Mouse (Mus musculus) spleen, postnatal 36 days (tissue): ENCODE results near the gene Lrp1.

ENCODE experiments used
- DNase-seq, 2 experiments: peaks; one replicate each; pipeline ENCODE4 v3.0.0; 2022; ENCODE audit warnings: low spot score in 2 of 2, mixed read lengths in 1 of 2

The Lrp1 gene

DNA sequence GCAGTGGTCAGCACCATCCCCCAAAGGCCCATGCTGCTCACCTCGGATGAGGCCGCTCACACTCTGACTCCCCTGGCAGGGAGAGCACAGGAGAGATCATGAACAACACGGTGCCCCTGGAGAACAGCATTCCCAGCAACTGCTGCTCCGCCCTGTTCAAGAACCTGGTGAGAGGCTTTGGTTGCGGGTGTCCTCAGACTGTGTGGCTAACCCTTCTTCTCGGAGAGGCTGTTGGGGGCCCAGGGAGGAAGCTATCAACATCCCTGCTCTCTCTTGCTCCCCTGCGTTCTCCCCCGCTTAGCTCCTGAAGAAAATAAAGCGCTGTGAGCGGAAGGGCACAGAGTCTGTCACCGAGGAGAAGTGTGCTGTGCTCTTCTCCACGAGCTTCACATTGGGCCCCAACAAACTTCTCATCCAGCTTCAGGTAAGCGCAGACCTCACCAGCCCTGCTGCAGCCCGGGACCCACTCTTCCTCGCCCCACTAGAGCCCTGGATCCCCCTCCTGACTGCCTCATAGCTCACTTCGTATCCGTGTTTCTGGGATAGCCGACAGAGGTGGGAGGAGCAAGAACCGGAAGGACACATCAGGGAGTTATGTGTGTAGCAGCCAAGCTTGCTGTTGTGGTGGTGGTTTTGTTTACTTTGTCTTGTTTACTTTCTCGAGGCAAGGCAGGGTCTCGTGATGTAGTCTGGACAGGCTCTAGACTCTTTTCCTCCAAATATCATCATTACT lies 32.1 kb upstream of the Lrp1 start:
- DNase-seq, result no peak

DNA sequence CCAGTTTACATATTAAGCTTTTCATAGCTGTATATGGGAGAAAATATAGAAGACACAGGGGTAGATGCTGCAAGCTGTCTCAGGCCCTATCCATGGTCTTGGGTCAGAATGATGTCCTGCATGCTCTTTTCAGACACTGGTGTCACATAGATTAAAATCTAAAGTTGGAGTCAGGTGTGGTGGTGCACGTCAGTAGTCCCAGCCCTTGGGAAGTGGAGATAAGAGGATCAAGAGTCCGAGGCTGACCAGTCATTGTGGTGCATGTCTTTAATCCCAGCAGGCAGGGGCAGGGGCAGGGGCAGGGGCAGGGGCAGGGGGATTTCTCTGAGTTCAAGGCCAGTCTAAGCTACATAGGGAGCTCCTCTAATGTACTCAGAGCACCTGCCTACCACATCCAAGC lies 24.8 kb upstream of the Lrp1 start:
- no peak for DNase-seq

DNA sequence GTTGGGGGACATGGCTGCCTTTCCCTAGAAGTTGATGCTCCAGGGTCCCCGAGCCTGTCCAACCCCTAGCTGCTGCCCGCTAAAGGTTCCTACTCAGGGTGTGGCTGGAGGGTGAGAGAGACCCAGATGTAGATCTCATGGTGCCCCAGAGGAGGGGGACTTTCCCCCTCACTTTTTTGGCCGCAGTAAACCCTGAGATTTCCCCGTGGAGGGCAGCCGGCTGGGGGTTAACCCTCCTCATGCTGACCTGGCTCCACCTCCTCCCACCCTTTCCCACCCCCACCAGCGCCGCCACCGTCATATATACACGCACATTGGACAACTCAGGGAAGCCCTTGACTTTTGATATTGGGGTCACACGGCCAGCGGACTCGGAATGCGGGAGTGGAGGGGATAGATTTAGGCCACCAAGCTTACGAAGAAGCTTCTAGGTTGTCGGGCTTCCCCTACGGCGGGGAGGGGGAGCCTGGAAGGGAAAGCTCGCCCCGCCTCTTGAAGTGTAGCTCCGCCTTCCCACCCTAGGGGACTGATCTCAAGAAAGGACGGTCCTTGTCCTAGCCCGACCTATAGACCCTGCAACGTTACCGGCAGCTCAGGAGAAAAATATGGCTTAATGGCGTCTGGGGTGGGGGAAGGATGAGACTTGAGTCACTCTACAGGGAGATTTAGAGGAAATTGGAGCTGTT lies 22.7 kb upstream of the Lrp1 start:
- DNase-seq, result peak; percentile 83 to 87

DNA sequence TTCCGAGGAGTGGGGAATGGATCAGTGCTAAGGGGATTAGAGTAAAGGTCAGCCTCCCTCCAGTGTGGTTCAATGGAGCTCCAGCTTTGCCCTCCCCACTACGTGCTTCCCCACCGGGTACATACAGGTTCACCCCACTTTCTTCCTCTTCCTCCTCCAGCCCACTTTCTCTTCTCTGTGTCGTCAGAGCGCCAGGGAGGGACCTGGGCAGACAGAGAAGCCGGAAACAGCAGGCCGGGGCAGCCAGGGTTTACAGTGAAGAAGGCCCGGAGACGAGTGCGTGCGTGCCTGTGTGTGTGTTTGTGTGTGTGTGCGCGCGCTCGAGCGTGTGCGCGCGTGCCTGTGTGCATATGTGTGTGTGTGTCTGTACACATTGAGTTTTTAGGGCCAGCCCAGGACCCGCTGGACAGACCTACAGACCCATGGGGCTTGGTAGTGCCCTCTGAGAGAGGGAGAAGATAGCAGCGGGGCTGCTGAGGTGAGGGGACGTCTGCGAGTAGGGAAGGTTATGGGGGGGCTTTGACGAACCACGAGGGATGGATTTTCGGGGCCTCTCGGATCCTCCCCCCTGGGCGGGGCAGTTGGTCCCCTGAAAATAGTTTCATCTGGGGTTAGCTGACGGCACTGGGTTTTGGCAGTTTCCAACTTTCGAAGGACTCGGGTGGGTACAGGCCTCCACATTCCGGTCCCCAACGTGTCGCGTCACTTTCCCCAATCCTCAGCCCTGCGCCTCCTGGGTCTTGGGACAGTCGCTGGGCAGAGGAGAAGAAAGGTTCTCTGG lies 22.0 kb upstream of the Lrp1 start, which contains the start of gene Stat6:
Gene Stat6, plus strand, starts transcription at position 215 of the 781 bp plus-strand sequence.
- peak; percentile 93 for DNase-seq

DNA sequence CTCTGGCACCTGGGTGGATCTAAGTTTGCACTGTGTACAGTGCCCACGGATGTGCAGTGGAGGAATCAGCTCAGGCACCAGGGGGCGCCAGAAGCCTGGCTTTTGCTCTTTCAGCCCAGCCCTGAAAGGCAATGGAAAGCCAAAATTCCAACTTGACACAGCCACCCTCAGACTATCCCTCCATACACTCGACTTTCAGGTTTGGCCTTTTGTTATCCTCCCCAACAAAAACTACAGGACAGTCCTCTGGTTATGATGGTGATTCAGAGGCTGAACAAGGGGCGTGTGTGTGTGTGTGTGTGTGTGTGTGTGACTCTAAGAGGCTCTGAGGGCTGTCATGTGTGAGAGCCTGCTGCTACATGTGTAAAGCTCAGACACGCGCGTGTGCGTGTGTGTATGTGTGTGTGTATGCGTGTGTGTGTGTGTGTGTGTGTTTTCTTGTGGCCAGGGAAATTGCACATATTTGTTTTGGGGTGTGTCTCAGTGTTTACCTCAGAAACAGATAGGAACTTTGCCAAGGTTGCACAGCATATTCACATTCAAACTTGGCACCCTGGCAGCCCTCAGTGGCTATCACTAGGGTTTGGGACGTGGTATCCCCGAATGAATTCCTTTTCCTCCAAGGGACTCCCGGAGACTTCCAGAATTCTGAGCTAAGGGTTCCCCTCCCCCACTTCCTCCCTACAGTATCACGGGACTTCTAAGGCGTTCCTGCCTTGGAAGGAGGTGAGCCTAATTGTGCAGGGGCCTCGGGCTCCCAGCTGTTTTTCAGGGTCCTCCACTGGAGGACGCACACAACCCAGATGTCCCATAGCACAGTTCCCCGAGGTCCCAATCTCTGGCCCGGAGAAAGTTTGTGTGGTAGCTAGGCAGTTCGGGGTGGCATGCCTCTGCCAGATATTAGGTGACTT lies 21.2 kb upstream of the Lrp1 start:
- peak; percentile 80 to 85 for DNase-seq

DNA sequence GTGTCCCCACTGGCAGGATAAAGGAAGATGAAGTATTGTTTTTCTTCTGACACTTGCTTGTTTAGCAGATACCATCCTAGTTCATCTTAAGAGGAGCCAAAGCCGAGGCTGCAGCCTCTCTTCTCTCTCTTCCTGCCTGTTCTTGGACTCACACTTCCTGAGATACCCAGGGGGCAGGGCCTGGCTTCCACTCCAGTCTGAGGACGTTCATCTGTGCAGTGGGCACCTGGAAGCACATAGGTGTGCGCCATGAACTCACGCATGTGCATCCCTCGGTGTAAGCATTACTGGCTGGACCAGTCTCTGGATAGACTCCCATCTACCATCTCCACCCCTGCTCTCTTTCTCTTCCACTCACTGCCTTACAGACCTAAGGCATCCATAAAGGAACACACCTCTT lies 19.5 kb upstream of the Lrp1 start:
- DNase-seq, result no peak

DNA sequence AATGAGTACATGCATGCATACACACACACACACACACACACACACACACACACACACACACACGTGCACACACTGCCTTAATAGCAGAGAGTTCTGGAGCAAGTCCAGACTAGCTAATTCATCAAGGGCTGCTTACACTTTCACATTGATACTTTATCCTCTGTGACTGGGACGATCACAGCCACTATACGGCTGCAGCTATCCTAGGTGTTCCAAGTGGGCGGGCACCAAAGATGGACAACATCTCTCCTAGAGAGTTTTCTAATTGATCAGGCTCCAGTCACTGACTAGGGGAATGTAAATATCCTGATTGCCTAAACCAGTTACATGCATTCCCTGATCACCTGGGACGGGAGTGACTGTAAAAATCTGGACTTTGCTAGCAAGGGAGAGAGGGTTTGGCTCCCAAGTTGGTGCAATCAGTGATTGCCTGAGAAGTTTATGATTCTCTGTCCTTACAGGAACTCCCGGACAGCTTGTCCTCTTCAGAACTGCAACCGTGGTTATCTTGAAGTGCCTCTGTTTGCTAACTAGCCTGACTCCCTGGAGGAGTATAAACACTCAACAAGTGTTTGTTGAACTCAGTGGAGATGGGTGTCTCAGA lies 11.8 kb upstream of the Lrp1 start:
- no peak for DNase-seq

DNA sequence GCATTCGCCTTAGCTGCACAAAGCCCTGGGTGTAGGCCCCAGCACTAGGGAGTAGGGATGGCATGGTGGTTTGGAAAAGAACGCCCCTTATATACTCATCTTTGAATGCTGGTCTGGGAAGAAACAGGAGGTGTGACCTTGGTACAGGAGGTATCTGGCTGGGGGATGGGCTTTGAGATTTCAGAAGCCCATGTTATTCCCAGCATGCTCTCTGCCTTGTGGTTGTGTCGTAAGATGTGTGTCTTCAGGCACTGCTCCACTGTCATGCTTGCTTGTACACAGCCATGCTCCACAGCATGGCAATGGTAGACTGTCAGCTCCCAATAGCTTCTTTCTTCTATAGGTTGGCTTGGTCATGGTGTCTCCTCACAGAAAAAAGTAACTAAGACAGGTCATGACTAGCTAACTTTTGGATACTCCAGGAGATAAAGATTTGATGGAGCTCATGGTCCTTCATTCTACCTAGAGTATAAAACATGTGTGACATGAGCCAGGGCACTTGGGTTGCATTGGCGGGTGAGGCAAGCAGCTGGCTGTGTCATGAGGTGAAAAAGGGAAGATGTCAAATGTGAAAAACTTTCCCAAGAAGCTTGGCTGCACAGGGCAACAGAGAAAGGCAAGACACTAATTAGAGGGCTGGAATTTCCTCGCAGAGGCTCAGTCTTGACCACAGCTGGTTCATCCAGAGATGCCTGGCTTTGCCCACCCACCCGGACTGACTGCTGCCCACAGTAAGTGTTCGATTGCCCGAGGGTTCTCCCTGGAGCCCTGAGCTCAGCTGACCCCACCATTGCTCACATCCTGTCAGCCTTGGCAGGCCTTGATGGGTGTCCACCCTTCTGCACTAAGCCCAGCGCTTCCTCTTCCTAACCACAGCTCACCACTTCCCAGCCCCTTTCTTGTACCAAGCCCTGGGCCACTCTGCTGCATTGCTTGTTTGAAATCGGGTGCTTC lies 10.6 kb upstream of the Lrp1 start:
- peak; percentile 32 to 35 for DNase-seq

DNA sequence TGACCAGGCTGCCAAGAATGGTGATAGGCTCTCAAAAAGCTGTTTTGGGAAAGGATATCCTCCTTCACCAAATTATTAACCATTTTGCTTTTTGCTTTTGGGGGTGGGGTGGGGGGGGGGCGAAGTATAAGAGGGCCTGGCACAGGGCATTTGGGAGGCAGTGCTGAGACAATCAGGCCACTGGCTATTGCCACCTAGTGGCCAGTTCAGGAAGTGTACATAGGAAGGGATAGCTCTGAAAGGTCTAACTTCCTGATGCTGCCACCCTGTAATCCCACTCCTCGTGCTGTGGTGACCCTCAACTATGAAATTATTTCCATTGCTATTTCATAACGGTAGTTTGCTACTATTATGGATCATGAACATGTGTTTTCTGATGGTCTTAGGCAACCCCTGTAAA lies 5.5 kb upstream of the Lrp1 start:
- no peak for DNase-seq

DNA sequence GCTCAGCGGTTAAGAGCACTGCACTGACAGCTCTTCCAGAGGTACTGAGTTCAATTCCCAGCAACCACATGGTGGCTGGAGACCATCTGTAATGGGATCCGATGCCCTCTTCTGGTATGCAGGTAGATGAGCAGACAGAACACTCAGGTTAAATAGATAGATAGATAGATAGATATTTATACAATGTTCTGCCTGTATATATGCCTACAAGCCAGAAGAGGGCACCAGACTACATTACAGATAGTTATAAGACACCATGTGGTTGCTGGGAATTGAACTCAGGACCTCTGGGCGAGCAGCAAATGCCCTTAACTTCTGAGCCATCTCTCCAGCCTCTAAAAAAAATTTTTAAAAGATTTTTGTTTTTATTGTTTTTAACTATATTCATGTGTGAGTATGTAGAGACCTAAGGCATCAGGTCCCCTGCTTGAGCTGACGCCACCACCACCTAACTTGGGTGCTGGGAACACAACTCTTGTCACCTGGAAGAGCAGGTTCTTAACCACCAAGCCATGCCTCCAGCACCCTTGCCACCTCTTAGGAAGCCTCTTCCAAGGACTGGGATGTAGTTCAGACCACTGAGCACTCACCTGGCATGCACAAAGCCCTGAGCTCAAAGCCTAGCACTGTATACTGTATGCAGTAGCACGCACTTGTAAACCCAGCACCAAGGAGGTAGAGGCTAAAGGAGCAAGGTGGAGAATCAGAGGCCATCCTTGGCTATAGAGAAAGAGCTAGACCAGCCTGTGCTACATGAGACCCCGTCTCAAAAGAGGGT lies 2.7 kb upstream of the Lrp1 start:
- no peak for DNase-seq

DNA sequence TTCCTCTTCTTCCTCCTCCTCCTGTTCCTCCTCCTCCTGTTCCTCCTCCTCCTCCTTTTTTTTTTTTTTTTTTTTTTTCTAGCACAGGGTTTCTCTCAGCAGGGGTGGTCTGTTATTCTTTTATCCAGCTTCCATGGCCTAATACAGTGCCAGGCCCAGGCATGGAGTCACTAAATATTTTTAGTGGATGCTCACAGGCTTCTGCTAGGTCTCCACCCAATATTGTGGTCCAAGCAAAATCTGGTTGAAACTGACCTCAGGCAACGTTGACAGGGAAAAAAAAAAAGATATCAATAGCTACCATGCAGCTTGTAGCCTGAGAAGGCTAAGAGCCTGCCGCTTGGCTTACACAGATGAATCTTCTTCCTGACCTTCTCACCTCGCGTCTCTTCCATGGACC lies 1.7 kb upstream of the Lrp1 start:
- no peak for DNase-seq

DNA sequence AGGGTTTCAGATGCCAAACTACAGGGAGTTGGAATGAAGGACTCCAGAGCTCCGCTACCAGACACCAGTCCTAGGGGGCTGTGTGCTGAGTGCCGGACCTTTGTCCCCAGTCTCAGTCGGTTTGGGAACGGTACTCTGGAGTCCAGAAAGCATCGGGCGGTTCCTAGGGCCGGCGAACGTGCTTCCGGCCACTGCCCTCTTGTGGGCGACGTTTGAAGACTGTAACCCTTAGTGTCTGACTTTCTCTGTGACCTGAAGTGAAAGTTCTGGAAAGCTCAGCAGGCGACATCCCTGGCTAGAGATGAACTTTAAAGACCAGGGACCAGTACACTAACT lies 1.1 kb upstream of the Lrp1 start:
- DNase-seq, result peak; percentile 36 to 45

DNA sequence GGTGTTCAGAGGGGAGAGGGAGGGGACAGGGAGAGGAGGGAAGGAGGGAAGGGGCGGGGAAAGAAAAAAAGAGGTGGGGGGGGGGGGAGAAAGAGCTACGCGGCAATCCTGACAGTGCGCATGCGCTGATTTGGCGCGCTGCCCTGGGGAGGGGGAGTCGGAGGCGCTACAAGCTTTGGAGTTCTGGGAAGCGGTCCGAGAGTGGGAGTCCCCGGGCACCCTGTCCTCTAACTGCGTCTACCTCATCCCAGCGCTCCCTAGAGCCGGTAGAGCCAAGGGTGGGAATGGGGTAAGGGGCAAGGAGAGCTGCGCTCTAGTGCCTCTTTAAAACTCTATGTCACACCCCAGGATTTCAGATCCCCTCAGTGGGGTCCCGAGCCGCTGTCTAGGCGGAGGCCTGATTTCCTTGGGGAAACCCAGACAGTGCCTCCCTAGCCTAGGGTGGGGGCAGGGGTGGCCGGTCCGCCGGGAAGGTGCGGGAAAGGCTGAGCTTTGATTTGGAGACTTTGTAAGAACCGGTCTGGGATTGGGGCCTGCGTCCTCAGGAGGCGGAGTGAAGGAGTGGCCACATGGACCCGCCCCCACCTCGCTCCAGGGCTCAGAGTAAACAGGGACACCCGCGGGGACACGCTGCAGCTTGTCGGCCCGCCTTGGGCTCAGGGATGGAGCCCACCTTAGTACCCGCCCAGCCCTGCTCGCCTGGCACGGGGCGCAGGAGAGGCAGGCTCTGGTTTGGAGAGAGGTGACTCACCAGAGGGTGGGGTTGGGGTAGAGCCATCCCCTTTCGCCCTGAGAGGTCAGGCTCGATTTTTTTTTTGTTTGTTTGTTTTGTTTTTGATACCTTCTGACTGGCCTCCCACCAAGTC lies 476 bp upstream of the Lrp1 start:
- peak; percentile 51 to 62 for DNase-seq

DNA sequence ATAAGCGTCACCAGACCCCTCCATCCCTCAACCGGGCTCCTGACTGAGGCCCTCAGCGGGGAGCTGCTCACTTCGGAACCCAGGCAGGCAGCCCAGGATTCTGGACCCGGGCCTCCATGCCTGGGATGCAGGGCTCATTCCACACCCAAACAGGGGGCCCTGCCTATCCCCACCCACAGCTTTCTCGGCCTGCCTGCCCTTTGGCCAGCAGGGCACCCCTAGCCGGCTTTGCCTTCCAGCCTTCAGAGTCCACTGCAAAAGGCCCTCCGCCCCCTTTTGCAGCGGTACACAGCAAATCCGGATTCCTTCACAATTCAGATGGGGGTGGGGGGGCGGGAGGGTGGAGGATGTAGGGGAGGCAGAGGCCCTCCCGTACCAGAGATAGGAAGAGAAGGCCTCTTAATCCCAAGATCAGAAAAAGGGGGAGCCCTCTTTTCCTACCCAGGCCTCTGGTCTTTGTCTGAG lies 975 bp downstream of the Lrp1 start:
- DNase-seq, result no peak

DNA sequence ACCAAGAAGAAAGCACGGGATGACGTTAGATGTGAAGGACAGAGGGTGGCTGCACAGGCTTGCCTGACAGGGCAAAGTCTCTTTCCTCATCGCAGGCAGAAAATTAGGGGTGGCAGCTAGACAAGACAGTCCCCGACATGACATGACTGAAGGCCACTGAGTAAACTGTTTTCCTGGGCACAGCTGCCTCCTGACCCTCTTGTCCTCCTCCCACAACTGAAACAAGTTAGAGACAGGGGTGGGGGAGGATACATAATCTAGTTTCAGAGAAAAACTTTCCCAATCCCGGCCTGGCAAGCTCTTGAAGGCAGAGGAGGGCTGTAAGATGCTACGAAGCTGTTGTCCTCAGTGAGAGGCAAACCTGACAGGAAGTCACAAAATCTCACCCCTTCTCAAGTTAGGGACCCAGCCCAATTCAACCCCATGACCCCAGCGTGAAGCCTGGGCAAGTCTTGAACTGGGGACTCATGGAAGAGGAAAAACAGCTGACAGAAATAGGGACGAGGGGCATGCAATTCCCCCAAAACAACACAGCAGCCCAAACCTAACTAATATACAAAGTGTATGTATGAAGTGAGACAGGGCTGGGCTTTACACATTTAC lies 1.7 kb downstream of the Lrp1 start:
- no peak for DNase-seq

DNA sequence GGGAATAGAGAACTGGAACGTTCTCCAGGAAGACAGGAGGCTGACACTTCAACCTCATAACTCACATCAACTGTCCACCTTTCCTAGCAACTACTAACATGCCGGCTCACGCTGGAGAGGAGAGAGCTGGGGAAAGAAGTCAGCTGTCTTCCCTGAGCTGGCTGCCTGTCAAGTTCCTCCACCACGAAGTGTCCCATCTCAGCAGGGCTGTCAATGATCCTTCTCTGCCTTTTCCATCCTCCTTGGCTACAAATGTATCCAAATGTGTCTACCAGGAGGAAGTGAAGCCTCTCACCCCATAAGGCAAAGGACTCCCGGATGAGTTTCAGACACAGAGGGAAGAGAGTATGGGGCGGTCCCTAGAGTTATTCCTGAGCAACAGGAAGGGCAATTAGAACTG lies 2.8 kb downstream of the Lrp1 start:
- DNase-seq, result no peak

DNA sequence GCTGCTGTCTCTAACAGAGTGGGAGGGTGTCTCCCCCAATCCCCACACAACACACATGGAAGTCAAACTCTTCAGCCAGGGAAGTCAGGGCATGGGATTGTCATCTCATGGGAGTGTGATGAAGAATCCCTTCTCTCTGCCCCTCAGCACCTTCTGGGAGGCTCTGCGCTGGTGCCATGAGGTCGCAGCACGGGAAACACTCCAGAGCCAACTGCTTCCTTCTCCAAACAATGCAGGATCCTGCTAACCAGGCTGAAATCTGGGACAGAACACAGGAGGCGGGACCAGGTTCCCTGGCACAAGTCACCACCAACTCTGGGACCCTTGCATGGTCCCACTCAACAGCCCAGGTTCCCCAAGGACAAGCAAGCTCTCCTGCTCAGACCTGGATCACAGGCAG lies 3.7 kb downstream of the Lrp1 start:
- DNase-seq, result no peak

DNA sequence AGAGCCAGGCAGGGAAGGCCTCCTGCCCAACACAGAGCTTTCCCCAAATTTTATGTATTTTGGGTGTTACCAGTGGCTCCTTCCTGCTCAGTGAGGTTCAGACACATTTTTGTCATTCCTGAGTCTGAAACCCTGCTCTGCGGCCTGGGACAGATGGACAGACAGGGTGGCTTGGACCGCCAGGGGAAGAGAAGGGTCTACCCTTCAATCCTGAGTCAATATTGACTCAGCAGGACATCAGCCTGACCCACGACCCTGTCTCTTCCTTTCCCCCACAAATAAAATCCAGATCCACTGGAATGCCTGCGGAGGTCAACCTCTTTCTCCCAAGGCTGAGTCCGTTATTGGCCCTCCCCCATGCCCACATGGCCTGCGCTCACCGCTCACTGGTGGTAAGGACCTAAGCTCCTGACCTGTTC lies 4.7 kb downstream of the Lrp1 start:
- no peak for DNase-seq
